9 mouse cellular contexts compared by ENCODE assay signal in genomic region chr7:142094301-142095143, GRCm38 (mm10). TPM values are rescaled to one million over a fixed set of nuclear protein-coding genes. Genes with fewer than 3 reads are reported as not detected.
DNase-seq lines count a peak whose midpoint lies in the region; ATAC-seq and TF ChIP-seq lines count a peak whose summit lies in the region.
"Had no signal": no experiment of that assay in that cellular context is flagged by ENCODE, and none has a peak within 500 bp of the region (broad histone marks: within the 10 kb centered on the region; RNA-seq: fewer than 3 reads in every experiment).

No protein-coding gene starts in this region.

- peak overlapping the region; percentile 84 for H3K9ac ChIP-seq in ES-Bruce4 (ENCODE audit: low read depth, poor library complexity, severe bottlenecking)
- H3K9ac ChIP-seq in heart, postnatal 0 days (replicated peaks; ENCODE audit: low read depth, low read length), result peak overlapping the region; percentile 90
- H3K9ac ChIP-seq in midbrain, embryonic 11.5 days (ENCODE audit: low read length), result peak overlapping the region; percentile 88
- peak overlapping the region; percentile 73 for H3K9ac ChIP-seq in stomach, embryonic 15.5 days

- H3K9me3 ChIP-seq in ES-Bruce4 (replicated peaks; ENCODE audit: control insufficient read depth, insufficient read depth, low read length, poor library complexity, severe bottlenecking), result no peaks in the 10 kb centered on the region
- no peaks in the 10 kb centered on the region for H3K9me3 ChIP-seq in heart, postnatal 0 days (replicated peaks; ENCODE audit: control insufficient read depth, low read length)
- H3K9me3 ChIP-seq in midbrain, embryonic 11.5 days (ENCODE audit: control insufficient read depth, low read length), result no peaks in the 10 kb centered on the region
- H3K9me3 ChIP-seq in stomach, embryonic 15.5 days, result no peaks in the 10 kb centered on the region

- no peak for TF ChIP-seq EP300 in ES-Bruce4 (IDR thresholded peaks at IDR 0.05; ENCODE audit: insufficient read depth, low read depth, low read length)
- TF ChIP-seq EP300 in heart, postnatal 0 days (IDR thresholded peaks at IDR 0.05; ENCODE audit: low read depth), result no peak

- H3K4me3 ChIP-seq in ES-Bruce4 (ENCODE audit: low read depth, low read length), result peak overlapping the region; percentile 83
- peak overlapping the region; percentile 85 for H3K4me3 ChIP-seq in heart, postnatal 0 days (ENCODE audit: low read depth, low read length)
- H3K4me3 ChIP-seq in midbrain, embryonic 11.5 days (ENCODE audit: low read depth, low read length), result peak overlapping the region; percentile 89
- peak overlapping the region; percentile 70 for H3K4me3 ChIP-seq in stomach, embryonic 15.5 days (replicated peaks)

- 0 out of 2 replicates have a peak, but pooled peaks cover 3% of the 10 kb centered on the region for H3K27me3 ChIP-seq in ES-Bruce4 (ENCODE audit: control insufficient read depth, insufficient read depth, low read length, poor library complexity, severe bottlenecking)
- H3K27me3 ChIP-seq in heart, postnatal 0 days (ENCODE audit: control insufficient read depth, insufficient read depth, low read length), result peaks cover 14% of the 10 kb centered on the region
- H3K27me3 ChIP-seq in midbrain, embryonic 11.5 days (ENCODE audit: control insufficient read depth, insufficient read depth, low read length), result peaks cover 16% of the 10 kb centered on the region
- peaks cover 57% of the 10 kb centered on the region for H3K27me3 ChIP-seq in stomach, embryonic 15.5 days (replicated peaks)

- DNase-seq in cerebellum, adult 11 months, result peak; percentile 78
- DNase-seq in embryo, embryonic 11 days, result peak; percentile 51
- DNase-seq in heart, postnatal 0 days (ENCODE audit: low spot score), result peak; percentile 29
- DNase-seq in left cerebral cortex, postnatal 14 days (ENCODE audit: low spot score in 2 of 2), result peak; percentile 67 to 75
- DNase-seq in midbrain, embryonic 11.5 days (ENCODE audit: low spot score, missing footprints), result peak; percentile 93

- no peak for TF ChIP-seq CTCF in ES-Bruce4 (IDR thresholded peaks at IDR 0.05; ENCODE audit: low read depth, low read length)
- no peak for TF ChIP-seq CTCF in heart, postnatal 0 days (IDR thresholded peaks at IDR 0.05; ENCODE audit: low read depth)

- peak overlapping the region; percentile 78 for H3K4me2 ChIP-seq in heart, postnatal 0 days (ENCODE audit: low read depth, low read length)
- peak overlapping the region; percentile 96 for H3K4me2 ChIP-seq in midbrain, embryonic 11.5 days
- peak overlapping the region; percentile 99 for H3K4me2 ChIP-seq in stomach, embryonic 15.5 days

- WGBS in heart, postnatal 0 days, result under 1% methylated on average over 87 of the region's 89 CpGs
- under 1% methylated on average over 89 of the region's 89 CpGs for whole genome bisulfite sequencing in midbrain, embryonic 11.5 days
- under 1% methylated on average over 88 of the region's 89 CpGs for WGBS in stomach, embryonic 15.5 days

- ATAC-seq in cerebellum, adult (ENCODE audit: insufficient number of reproducible peaks, low FRiP score, low TSS enrichment), result no peak; the same call in 1 of the 2 replicates
- ATAC-seq in heart, postnatal 0 days (ENCODE audit: insufficient read depth, low read depth), result peak; percentile 45
- ATAC-seq in midbrain, embryonic 11.5 days (ENCODE audit: low FRiP score), result peak; percentile 51
- ATAC-seq in stomach, embryonic 15.5 days (ENCODE audit: insufficient read depth, low FRiP score, low read depth), result peak; percentile 19

- no peak for TF ChIP-seq POLR2A in ES-Bruce4 (IDR thresholded peaks at IDR 0.05; ENCODE audit: insufficient read depth, low read length)

- no peaks in the 10 kb centered on the region for H3K4me1 ChIP-seq in ES-Bruce4 (ENCODE audit: control insufficient read depth, insufficient read depth, low read length)
- H3K4me1 ChIP-seq in heart, postnatal 0 days (ENCODE audit: control insufficient read depth, insufficient read depth), result peaks cover 39% of the 10 kb centered on the region
- H3K4me1 ChIP-seq in midbrain, embryonic 11.5 days (ENCODE audit: control insufficient read depth, insufficient read depth, low read length), result peaks cover 44% of the 10 kb centered on the region
- peaks cover 18% of the 10 kb centered on the region for H3K4me1 ChIP-seq in stomach, embryonic 15.5 days

- intact Hi-C loops in left cerebral cortex, postnatal 14 days (cut with DNase I), result no loop called here

- no peak overlapping the region for H3K27ac ChIP-seq in ES-Bruce4 (ENCODE audit: insufficient read depth, low read length)
- peak overlapping the region; percentile 88 for H3K27ac ChIP-seq in heart, postnatal 0 days (ENCODE audit: low read depth)
- H3K27ac ChIP-seq in midbrain, embryonic 11.5 days (ENCODE audit: low read depth, low read length), result peak overlapping the region; percentile 50
- H3K27ac ChIP-seq in stomach, embryonic 15.5 days, result peak overlapping the region; percentile 44; the same call in 1 of the 2 replicates

- H3K36me3 ChIP-seq in ES-Bruce4 (ENCODE audit: control insufficient read depth, insufficient read depth, low read length, poor library complexity, severe bottlenecking), result no peaks in the 10 kb centered on the region
- no peaks in the 10 kb centered on the region for H3K36me3 ChIP-seq in heart, postnatal 0 days (replicated peaks; ENCODE audit: control insufficient read depth, insufficient read depth, low read length)
- H3K36me3 ChIP-seq in midbrain, embryonic 11.5 days (ENCODE audit: control insufficient read depth, insufficient read depth, low read length), result no peaks in the 10 kb centered on the region
- H3K36me3 ChIP-seq in stomach, embryonic 15.5 days, result no peaks in the 10 kb centered on the region

RNA-seq across cellular contexts. Expression of gene Dusp8, which starts 1.1 kb away (rescaled TPM):
- polyA plus RNA-seq in ES-Bruce4 (2011; ENCODE audit: insufficient read depth, insufficient read length, low read depth, missing spikeins), result 2.0 and 2.3 TPM in 2 replicates
- 29.4 and 31.4 TPM in 2 replicates for total RNA-seq in heart, postnatal 0 days (2014; rRNA removed; ENCODE audit: low replicate concordance)
- 6.4 and 9.0 TPM in 2 replicates for polyA plus RNA-seq in heart, postnatal 0 days (2015; fragmentation: Nextera tagmentation; extraction: Ambion mirVana)
- total RNA-seq in left cerebral cortex, postnatal 14 days (2021), result 100 to 1,000 TPM; 154 to 171 TPM
- polyA plus RNA-seq in midbrain, embryonic 11.5 days (2014; fragmentation: Nextera tagmentation; extraction: Ambion mirVana), result 14.5 and 15.7 TPM in 2 replicates
- 5.9 and 7.4 TPM in 2 replicates for polyA plus RNA-seq in stomach, embryonic 15.5 days (2015; fragmentation: Nextera tagmentation; extraction: Ambion mirVana)

RNA-seq across cellular contexts. Expression of gene Gm45618, which starts 26.0 kb away (rescaled TPM):
- not detected in 2 replicates for polyA plus RNA-seq in ES-Bruce4 (2011; ENCODE audit: insufficient read depth, insufficient read length, low read depth, missing spikeins)
- not detected in 2 replicates for total RNA-seq in heart, postnatal 0 days (2014; rRNA removed; ENCODE audit: low replicate concordance)
- not detected in 2 replicates for polyA plus RNA-seq in heart, postnatal 0 days (2015; fragmentation: Nextera tagmentation; extraction: Ambion mirVana)
- total RNA-seq in left cerebral cortex, postnatal 14 days (2021), result not detected
- not detected in 2 replicates for polyA plus RNA-seq in midbrain, embryonic 11.5 days (2014; fragmentation: Nextera tagmentation; extraction: Ambion mirVana)
- not detected in 2 replicates for polyA plus RNA-seq in stomach, embryonic 15.5 days (2015; fragmentation: Nextera tagmentation; extraction: Ambion mirVana)
- polyA plus RNA-seq: large intestine, adult 2 months had no signal

RNA-seq across cellular contexts. Expression of gene Mob2, which starts 33.7 kb away (rescaled TPM):
- polyA plus RNA-seq in ES-Bruce4 (2011; ENCODE audit: insufficient read depth, insufficient read length, low read depth, missing spikeins), result 19.0 and 20.7 TPM in 2 replicates
- 48.3 and 53.6 TPM in 2 replicates for total RNA-seq in heart, postnatal 0 days (2014; rRNA removed; ENCODE audit: low replicate concordance)
- 45.5 and 49.6 TPM in 2 replicates for polyA plus RNA-seq in heart, postnatal 0 days (2015; fragmentation: Nextera tagmentation; extraction: Ambion mirVana)
- total RNA-seq in left cerebral cortex, postnatal 14 days (2021), result 10 to 100 TPM; 26.4 to 31.7 TPM
- 59.2 and 60.2 TPM in 2 replicates for polyA plus RNA-seq in midbrain, embryonic 11.5 days (2014; fragmentation: Nextera tagmentation; extraction: Ambion mirVana)
- polyA plus RNA-seq in stomach, embryonic 15.5 days (2015; fragmentation: Nextera tagmentation; extraction: Ambion mirVana), result 65.2 and 67.8 TPM in 2 replicates

RNA-seq across cellular contexts. Expression of gene Gm39115, which starts 41.3 kb away (rescaled TPM):
- polyA plus RNA-seq in ES-Bruce4 (2011; ENCODE audit: insufficient read depth, insufficient read length, low read depth, missing spikeins), result not detected in 2 replicates
- not detected in 2 replicates for total RNA-seq in heart, postnatal 0 days (2014; rRNA removed; ENCODE audit: low replicate concordance)
- polyA plus RNA-seq in heart, postnatal 0 days (2015; fragmentation: Nextera tagmentation; extraction: Ambion mirVana), result not detected in 2 replicates
- not detected for total RNA-seq in left cerebral cortex, postnatal 14 days (2021)
- polyA plus RNA-seq in midbrain, embryonic 11.5 days (2014; fragmentation: Nextera tagmentation; extraction: Ambion mirVana), result not detected in 2 replicates
- polyA plus RNA-seq in stomach, embryonic 15.5 days (2015; fragmentation: Nextera tagmentation; extraction: Ambion mirVana), result not detected in 2 replicates
- polyA plus RNA-seq: large intestine, adult 2 months had no signal

RNA-seq across cellular contexts. Expression of gene Gm45337, which starts 49.9 kb away (rescaled TPM):
- not detected in 2 replicates for polyA plus RNA-seq in ES-Bruce4 (2011; ENCODE audit: insufficient read depth, insufficient read length, low read depth, missing spikeins)
- not detected in 2 replicates for total RNA-seq in heart, postnatal 0 days (2014; rRNA removed; ENCODE audit: low replicate concordance)
- not detected in 2 replicates for polyA plus RNA-seq in heart, postnatal 0 days (2015; fragmentation: Nextera tagmentation; extraction: Ambion mirVana)
- not detected for total RNA-seq in left cerebral cortex, postnatal 14 days (2021)
- polyA plus RNA-seq in midbrain, embryonic 11.5 days (2014; fragmentation: Nextera tagmentation; extraction: Ambion mirVana), result not detected in 2 replicates
- polyA plus RNA-seq in stomach, embryonic 15.5 days (2015; fragmentation: Nextera tagmentation; extraction: Ambion mirVana), result not detected in 2 replicates
- polyA plus RNA-seq: large intestine, adult 2 months had no signal

Comparison
In these comparisons a context has a peak if more than half of its experiments do, and no peak if none do; other contexts are left out.
1. DNase-seq: peak in every context shown above with its lines; median percentile 93 in midbrain, embryonic 11.5 days; 78 in cerebellum, adult 11 months; 71 in left cerebral cortex, postnatal 14 days; 51 in embryo, embryonic 11 days; 29 in heart, postnatal 0 days.